Mouse (Mus musculus) brain, embryonic 14.5 days (tissue): ENCODE results near the gene Il23a. TPM values are rescaled to one million over a fixed set of nuclear protein-coding genes. Genes with fewer than 3 reads are reported as not detected.
"Not testable (repeated sequence)": the region's sequence is repeated elsewhere in the genome, so short reads cannot be mapped to it uniquely, and the experiment has no call there.

Experiments
- DNase-seq: peaks from one replicate; pipeline ENCODE4 v3.0.0-alpha.2; 2011; ENCODE audit warnings: low read depth
- CTCF ChIP-seq: fragments of 200-500 bp; IDR thresholded peaks from 2 replicates; pipeline ENCODE4 v1.5.1; 2012; ENCODE audit warnings: inconsistent platforms, mild to moderate bottlenecking, moderate library complexity, borderline replicate concordance; ENCODE audit not compliant: insufficient read depth, insufficient read length; ENCODE audit errors: extremely low read depth
- POLR2A ChIP-seq: fragments of 200-500 bp; IDR thresholded peaks from 2 replicates; pipeline ENCODE4 v1.6.1; 2012; ENCODE audit warnings: mild to moderate bottlenecking, inconsistent platforms, borderline replicate concordance; ENCODE audit not compliant: poor library complexity, insufficient read depth, insufficient read length, severe bottlenecking; ENCODE audit errors: extremely low read depth
- polyA plus RNA-seq: library from polyadenylated mRNA; depleted of rRNA; stranded (reverse); fragments of >200 nt; gene quantifications from 2 replicates; pipeline ENCODE4 v1.2.3, GENCODE M21; 2012

Il23a gene
- polyA plus RNA-seq, 1 experiment: 0.11 TPM

- DNase-seq: peak; percentile 99
- TF ChIP-seq POLR2A: 0 out of 2 replicates have a peak, but pooled peaks have one; percentile 45
- TF ChIP-seq CTCF: no peak
Measured at GRCm38 (mm10) chr10:128270287-128270841, 28.2 kb downstream of the Il23a start, which contains the start of gene Stat2. Gene Stat2, plus strand, starts transcription at chr10:128270559.

DNA sequence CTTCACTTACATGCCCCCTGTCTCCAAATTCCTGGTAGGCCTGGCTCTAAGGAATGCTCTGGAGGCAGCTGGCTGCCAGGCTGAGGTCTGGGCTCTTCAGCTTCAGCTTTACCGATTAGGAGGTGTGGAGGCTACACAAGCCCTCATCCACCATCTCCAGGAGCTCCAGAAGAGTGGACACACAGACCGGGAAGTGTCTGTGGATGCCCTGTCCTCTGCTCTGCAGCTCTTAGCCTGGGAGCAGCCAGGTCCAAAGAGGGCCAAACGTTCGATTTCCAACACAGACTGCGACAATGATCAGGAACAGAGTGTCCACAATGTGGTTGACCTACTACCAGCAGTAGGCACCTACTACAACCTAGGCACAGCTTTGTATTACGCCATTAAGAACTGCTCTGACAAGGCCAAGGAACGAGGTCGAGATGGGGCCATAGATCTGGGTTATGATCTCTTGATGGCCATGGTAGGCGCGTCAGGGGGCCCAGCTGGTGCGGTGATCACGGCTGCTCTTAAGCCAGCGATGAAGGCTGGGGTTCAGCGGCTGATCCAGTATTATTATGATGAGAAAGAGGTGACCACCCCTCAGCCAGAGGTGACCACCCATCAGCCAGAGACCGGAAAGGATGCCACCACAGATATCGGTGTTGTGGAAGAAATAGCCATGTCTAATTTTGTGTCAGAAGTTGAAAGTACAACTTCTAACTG lies 29.2 kb downstream of the Il23a start:
- TF ChIP-seq POLR2A: no peak
- no peak for TF ChIP-seq CTCF

DNA sequence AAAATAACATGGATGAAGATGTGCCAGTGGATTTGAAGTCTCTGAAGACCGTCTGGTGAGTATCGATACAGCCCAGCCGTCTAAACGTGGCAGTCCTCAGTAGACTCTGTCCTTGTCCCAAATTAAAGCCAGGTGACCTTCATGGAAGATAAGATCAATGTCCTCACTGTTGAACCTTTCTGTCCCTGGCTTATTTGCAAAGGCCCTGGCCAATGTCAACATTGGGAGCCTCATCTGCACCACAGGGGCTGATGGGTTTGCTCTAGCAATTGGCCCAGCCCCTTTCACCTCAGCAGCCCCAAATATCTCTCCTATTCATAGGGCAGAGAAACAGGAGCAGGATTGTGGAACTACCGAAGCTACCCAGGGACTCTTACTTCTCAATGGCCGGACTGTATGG lies 30.2 kb downstream of the Il23a start, which contains the start of gene Apof:
Apof (plus strand) TSS at position 301 of the 400 bp plus-strand sequence.
- TF ChIP-seq POLR2A (no peak), CTCF (no peak)
- no peak for DNase-seq

More for the DNA sequence above, 29.2 kb downstream of the Il23a start:
- DNase-seq: no peak

GRCm38 (mm10) chr10:128263393-128264310 lies 34.9 kb downstream of the Il23a start:
- TF ChIP-seq POLR2A: no peak
- no peak for TF ChIP-seq CTCF
- DNase-seq: no peak

- no peak for DNase-seq
- no peak for TF ChIP-seq CTCF
- TF ChIP-seq POLR2A: no peak
Measured at GRCm38 (mm10) chr10:128262300-128262699, 36.3 kb downstream of the Il23a start.

DNA sequence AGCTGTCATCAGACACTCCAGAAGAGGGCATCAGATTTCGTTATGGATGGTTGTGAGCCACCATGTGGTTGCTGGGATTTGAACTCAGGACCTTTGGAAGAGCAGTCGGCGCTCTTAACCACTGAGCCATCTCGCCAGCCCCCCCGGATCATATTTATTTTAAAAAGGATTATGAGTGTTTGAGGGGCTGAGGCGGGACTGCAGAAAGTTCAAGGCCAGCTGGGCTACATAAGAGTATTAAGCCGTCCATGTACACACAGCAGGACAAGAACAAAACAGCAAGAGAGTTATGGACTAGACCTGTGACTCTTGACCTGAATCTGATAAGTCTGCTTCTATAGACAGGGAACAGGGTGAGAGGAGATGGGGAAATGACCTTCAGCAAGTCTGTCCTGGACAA lies 38.2 kb downstream of the Il23a start:
- DNase-seq: not testable (repeated sequence)

GRCm38 (mm10) chr10:128259946-128260345 lies 38.6 kb downstream of the Il23a start:
- TF ChIP-seq POLR2A (no peak), CTCF (no peak)
- no peak for DNase-seq

DNA sequence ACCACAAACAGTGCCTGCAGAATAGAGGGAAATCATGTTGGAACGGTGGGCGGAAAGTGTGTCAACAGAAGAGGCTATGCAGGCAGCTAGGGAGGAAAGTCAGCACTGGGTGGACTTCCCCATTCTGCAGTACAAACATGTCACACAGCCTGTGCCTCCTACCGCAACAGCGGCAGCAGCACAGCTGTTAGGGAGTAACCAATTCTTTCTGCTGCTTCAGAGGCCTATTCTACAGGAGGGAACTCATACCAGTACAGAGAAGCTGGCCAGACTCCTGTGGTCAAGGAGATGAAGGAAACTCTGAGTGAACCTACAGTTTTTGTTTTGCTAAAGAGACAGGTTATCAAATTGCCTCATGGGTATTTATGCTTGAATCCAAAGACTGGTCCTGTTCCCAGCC lies 39.6 kb downstream of the Il23a start:
- TF ChIP-seq CTCF (no peak), POLR2A (no peak)
- no peak for DNase-seq

DNA sequence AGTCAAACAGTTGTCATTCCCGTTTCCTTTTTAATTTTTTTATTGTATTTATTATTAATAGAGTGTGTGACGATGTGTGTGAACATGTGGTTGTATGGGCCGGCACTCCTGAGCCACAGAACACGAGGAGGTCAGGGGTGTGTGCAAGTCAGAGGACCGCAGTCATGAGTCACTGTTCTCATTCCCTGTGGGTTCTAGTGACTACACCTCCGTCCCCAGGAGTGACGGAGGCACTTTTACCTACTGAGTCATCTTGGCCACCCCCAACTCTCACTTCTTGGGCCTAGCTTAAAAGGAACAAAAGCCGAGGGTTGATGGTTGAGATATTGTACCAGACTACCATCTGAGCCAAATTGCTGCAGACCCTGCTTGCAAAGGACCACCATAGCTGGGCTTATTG lies 42.2 kb downstream of the Il23a start:
- TF ChIP-seq CTCF: no peak
- TF ChIP-seq POLR2A: no peak
- DNase-seq: no peak

DNA sequence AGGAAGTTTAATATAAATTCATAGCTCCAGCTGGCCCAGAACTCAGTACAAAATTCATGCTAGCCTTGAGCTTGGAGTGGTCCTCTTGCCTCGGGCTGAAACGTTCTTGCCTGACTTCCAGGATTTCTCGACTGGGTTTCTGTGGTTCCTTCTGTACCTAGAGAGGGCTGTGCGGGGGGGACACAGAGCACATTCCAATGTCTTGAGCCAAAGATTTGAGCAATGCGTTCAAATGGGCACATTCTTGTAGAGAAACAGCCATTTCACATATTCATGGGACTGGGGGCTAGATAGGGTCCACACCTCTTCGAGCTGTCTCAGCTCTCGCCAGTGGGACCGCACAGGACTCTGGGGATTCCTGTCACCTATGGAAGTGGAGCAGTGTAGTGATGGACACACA lies 42.6 kb downstream of the Il23a start:
- no peak for DNase-seq
- TF ChIP-seq CTCF (no peak), POLR2A (no peak)

DNA sequence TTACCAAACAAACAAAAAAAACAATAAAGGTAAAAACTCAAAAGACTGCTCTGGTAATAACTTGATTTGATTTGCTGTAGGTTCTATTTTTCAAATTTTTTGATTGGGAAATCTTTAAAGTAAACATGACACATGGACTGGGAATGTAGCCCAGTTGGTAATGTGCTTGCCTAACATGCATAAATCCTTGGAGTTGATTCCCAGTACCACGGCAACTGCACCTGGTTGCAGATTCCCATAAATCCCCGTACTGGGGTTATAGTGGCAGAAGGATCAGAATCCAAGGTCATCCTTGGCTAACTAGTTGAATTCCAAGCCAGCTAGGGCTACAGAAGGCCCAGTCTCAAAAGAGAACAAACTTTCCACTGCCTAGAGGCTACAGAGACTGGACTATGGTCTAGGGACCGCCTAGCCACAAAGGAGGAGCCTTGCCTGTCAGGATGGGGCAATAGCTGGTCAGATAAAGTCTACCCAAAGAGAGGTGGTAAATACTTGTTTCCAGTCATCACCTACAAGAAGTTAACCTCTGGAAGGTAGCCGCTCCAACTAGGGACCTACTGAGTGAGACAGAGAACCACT lies 44.8 kb downstream of the Il23a start, which contains the start of gene Apon:
Apon (plus strand) TSS at position 420 of the 579 bp plus-strand sequence.
- TF ChIP-seq POLR2A (no peak), CTCF (no peak)
- DNase-seq: no peak
